Mouse (Mus musculus) forebrain, embryonic 14.5 days (tissue): ENCODE data around the gene Armcx3. TPM values are rescaled to one million over a fixed set of nuclear protein-coding genes. Genes with fewer than 3 reads are reported as not detected.
A peak's percentile ranks its signal among the peaks of the same experiment; 100 is the strongest.
"Not testable (repeated sequence)": the region's sequence is repeated elsewhere in the genome, so short reads cannot be mapped to it uniquely, and the experiment has no call there.

Experiments used
- ATAC-seq: fragments of 200-750 bp; cut with Nextera tagmentation; 2 replicates; pipeline ENCODE4 v1.8.0; 2017; ENCODE audit warnings: mild to moderate bottlenecking, moderate library complexity
- DNase-seq: peaks from one replicate; pipeline ENCODE4 v3.0.0-alpha.2; 2015; ENCODE audit warnings: low spot score
- H3K27ac ChIP-seq: fragments of 300-500 bp; sonication (generic); 2 replicates; pipeline ENCODE4 v1.5.1; 2014; ENCODE audit warnings: low read depth, mild to moderate bottlenecking, control low read depth, low read length, moderate library complexity
- H3K27me3 ChIP-seq: fragments of 300-500 bp; sonication (generic); replicated peaks from 2 replicates; pipeline ENCODE4 v1.6.1; 2014; ENCODE audit warnings: low read length, control low read depth, mixed read lengths; ENCODE audit not compliant: control insufficient read depth, insufficient read depth
- H3K36me3 ChIP-seq: fragments of 300-500 bp; sonication (generic); 2 replicates; pipeline ENCODE4 v1.6.1; 2014; ENCODE audit warnings: low read length, control low read depth; ENCODE audit not compliant: control insufficient read depth, insufficient read depth
- H3K4me1 ChIP-seq: fragments of 300-500 bp; sonication (generic); 2 replicates; pipeline ENCODE4 v1.6.1; 2014; ENCODE audit warnings: antibody characterized with exemption, low read length, control low read depth; ENCODE audit not compliant: control insufficient read depth, insufficient read depth
- H3K4me2 ChIP-seq: fragments of 300-500 bp; sonication (generic); 2 replicates; pipeline ENCODE4 v1.6.1; 2014; ENCODE audit warnings: mild to moderate bottlenecking, control low read depth, low read length
- H3K4me3 ChIP-seq: fragments of 300-500 bp; sonication (generic); 2 replicates; pipeline ENCODE4 v1.5.1; 2014; ENCODE audit warnings: low read depth, low read length, control low read depth
- H3K9ac ChIP-seq: fragments of 300-500 bp; sonication (generic); 2 replicates; pipeline ENCODE4 v1.6.1; 2014; ENCODE audit warnings: mild to moderate bottlenecking, low read length, control low read depth, moderate library complexity
- H3K9me3 ChIP-seq: fragments of 300-500 bp; sonication (generic); replicated peaks from 2 replicates; pipeline ENCODE4 v1.6.1; 2016; ENCODE audit warnings: low read length, control low read depth, mixed read lengths; ENCODE audit not compliant: control insufficient read depth
- WGBS: fragments of 180-500 bp; shearing (Covaris S2); extraction: QIAGEN DNeasy Blood & Tissue Kit; methylation state at CpG from one replicate; pipeline ENCODE4 v1.1.7; 2014; 5-methylcytosine and 5-hydroxymethylcytosine counted together
- polyA plus RNA-seq: library from polyadenylated mRNA; unstranded; fragments of >200 nt; fragmentation: Nextera tagmentation; extraction: Ambion mirVana; gene quantifications from 2 replicates; pipeline ENCODE4 v1.2.1, GENCODE M21; 2014

The Armcx3 gene
- polyA plus RNA-seq, 1 experiment from 2014 or later: 70.3 TPM

DNA sequence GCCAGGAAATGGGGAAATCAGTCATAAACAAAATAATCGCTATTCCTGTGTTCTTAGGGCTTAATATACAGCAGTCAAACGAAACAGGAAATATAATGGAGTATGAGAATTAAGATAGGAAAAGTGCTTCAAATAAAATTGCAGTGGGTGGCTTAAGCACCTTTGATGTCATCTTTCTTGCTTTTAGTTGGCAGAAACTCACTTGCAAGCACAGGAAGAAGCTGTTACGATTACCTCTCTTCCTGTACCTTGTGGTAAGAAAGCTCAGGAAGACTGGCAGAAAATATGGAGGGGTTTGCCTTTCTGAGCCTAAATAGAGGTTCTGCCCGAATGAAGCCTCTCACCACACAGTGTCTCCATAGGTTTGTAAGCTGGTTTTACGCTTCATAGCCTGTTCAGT lies 14.5 kb upstream of the Armcx3 start:
- no peak overlapping the region for H3K4me2 ChIP-seq
- WGBS: 72% methylated on average over 5 of the region's 5 CpGs
- no peak overlapping the region for H3K9ac ChIP-seq
- H3K4me3 ChIP-seq: no peak overlapping the region
- H3K9me3 ChIP-seq: no peaks in the 10 kb centered on the region
- no peak overlapping the region for H3K27ac ChIP-seq
- DNase-seq (no peak), ATAC-seq (no peak)
- no peaks in the 10 kb centered on the region for H3K4me1 ChIP-seq
- H3K36me3 ChIP-seq: no peaks in the 10 kb centered on the region
- H3K27me3 ChIP-seq: no peaks in the 10 kb centered on the region

DNA sequence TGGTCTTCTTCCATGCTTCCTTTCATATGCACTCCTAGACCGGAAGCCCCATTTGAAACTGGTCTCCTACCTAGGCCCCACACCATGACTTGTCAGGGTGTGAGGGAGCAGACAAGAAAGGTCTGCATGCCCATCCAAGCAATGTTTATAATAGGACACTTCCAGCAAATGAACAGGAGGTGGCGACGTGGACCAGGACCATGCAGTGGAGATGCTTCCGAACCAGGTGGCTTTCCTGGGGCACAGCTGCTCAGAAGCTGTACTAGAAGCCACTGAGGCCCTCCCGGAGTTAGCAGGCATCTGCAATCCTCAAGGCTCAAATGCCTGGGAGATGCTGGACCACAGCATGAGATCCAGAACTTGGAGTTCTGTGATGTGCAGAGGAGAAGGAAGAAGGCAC lies 9.9 kb upstream of the Armcx3 start:
- H3K4me2 ChIP-seq: no peak overlapping the region
- no peak overlapping the region for H3K9ac ChIP-seq
- H3K4me3 ChIP-seq: no peak overlapping the region
- no peak overlapping the region for H3K27ac ChIP-seq
- no peaks in the 10 kb centered on the region for H3K4me1 ChIP-seq
- no peaks in the 10 kb centered on the region for H3K9me3 ChIP-seq
- ATAC-seq (no peak; the same call in 1 of the 2 replicates), DNase-seq (peak; percentile 56)
- H3K27me3 ChIP-seq: no peaks in the 10 kb centered on the region
- no peaks in the 10 kb centered on the region for H3K36me3 ChIP-seq
- 52% methylated on average over 5 of the region's 5 CpGs for WGBS

- H3K27ac ChIP-seq: peak within 1 kb of the TSS; percentile 65
- H3K36me3 ChIP-seq: no peaks in the 10 kb centered on the region
- WGBS: 32% methylated on average over 35 of the region's 36 CpGs
- no peaks in the 10 kb centered on the region for H3K9me3 ChIP-seq
- DNase-seq (peak; percentile 90), ATAC-seq (peak; percentile 96)
- peak within 1 kb of the TSS; percentile 69 for H3K9ac ChIP-seq
- peak within 1 kb of the TSS; percentile 43 for H3K4me3 ChIP-seq
- no peaks in the 10 kb centered on the region for H3K27me3 ChIP-seq
- H3K4me1 ChIP-seq: no peaks in the 10 kb centered on the region
- H3K4me2 ChIP-seq: peak within 1 kb of the TSS; percentile 57
Measured at GRCm38 (mm10) chrX:134750764-134751592, 5.4 kb upstream of the Armcx3 start, which contains the start of gene Armcx6. Armcx6 (minus strand) TSS chrX:134751417.

DNA sequence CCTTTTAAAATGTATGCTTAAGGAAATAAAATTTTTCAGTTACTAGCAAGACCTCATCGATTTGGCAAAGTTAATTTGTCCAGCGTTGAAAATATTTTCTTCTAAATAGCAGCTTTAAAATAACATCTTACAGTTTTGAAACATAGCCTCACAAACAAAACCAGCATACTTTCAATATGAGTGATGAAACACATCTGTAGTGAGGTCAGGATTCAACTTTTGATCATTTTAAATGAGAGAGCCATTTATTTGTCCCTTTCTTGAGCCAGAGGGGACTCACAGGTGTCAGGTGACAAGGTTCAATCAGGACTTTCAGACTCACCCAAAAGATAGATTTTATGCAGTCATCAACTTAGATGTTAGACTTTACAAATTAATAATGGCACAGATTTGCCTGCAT lies 4.5 kb upstream of the Armcx3 start:
- no peaks in the 10 kb centered on the region for H3K9me3 ChIP-seq
- H3K27me3 ChIP-seq: no peaks in the 10 kb centered on the region
- no peaks in the 10 kb centered on the region for H3K4me1 ChIP-seq
- no peak overlapping the region for H3K9ac ChIP-seq
- no peak for ATAC-seq
- DNase-seq: no peak
- no peak overlapping the region for H3K4me2 ChIP-seq
- WGBS: 59% methylated on average over 2 of the region's 2 CpGs
- H3K4me3 ChIP-seq: no peak overlapping the region
- H3K36me3 ChIP-seq: no peaks in the 10 kb centered on the region
- H3K27ac ChIP-seq: no peak overlapping the region

DNA sequence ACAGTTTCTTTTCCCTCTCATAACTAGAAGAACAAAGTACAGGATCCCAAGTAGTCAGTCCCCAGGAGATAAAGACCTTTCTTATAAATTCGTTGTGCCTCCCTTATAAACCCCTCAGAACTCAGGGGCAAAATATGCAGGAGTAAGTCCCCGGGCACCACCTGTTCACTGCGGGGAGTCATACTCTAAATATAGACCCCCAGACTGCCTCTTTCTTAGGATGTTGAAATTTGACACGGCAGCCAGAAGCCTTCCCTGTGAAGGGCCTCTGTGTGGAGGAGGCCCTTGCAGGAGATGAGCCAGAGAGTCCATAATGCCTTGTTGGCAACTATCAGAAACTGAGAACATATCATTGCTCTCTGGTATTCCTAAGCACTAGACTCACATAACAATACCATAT lies 3.8 kb upstream of the Armcx3 start:
- Histone ChIP-seq H3K4me1 (no peaks in the 10 kb centered on the region), H3K4me2 (no peak overlapping the region), H3K9me3 (no peaks in the 10 kb centered on the region), H3K27me3 (no peaks in the 10 kb centered on the region), H3K36me3 (no peaks in the 10 kb centered on the region), H3K9ac (no peak overlapping the region), H3K27ac (no peak overlapping the region), H3K4me3 (no peak overlapping the region)
- ATAC-seq: no peak
- WGBS: 24% methylated on average over 4 of the region's 4 CpGs
- DNase-seq: no peak

DNA sequence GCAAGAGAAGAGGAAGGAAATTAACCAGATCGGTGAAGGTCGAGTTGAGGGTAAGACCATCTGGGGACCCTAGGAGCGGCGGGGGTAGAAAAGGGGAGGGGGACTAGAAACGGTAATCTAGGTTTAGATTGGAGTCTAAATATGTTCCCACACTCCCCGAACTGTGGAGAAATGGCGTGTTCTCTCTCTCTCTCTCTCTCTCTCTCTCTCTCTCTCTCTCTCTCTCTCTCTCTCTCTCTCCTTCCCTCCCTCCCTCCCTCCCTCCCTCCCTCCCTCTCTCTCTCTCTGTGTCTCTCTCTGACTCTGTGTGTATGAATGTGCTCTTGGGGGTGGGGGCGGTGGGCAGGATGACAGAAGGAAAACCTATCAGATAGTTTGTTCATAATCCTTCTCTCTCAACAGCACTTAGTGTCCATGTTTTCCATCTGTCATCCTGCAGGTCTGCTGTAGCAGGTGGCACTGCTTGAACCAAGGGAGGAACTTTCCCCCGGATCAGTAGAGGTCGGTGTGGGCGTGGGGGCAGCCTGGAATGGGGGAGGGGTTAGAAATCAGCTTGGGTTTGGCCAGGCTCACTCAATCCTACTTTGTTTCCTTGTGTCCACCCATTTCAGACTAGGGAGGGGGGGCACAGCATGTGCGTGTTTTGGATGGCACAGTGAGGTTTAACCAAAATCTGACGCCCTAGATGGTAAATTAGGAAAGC lies 1.0 kb downstream of the Armcx3 start:
- Histone ChIP-seq H3K4me3 (peak overlapping the region; percentile 45), H3K27ac (no peak overlapping the region; the same call in 1 of the 2 replicates), H3K27me3 (no peaks in the 10 kb centered on the region), H3K4me1 (no peaks in the 10 kb centered on the region), H3K9ac (peak overlapping the region; percentile 80), H3K36me3 (no peaks in the 10 kb centered on the region), H3K9me3 (no peaks in the 10 kb centered on the region), H3K4me2 (peak overlapping the region; percentile 54)
- DNase-seq: peak; percentile 21
- 0 out of 2 replicates have a peak, but pooled peaks have one; percentile 37 for ATAC-seq
- 35% methylated on average over 13 of the region's 13 CpGs for WGBS

DNA sequence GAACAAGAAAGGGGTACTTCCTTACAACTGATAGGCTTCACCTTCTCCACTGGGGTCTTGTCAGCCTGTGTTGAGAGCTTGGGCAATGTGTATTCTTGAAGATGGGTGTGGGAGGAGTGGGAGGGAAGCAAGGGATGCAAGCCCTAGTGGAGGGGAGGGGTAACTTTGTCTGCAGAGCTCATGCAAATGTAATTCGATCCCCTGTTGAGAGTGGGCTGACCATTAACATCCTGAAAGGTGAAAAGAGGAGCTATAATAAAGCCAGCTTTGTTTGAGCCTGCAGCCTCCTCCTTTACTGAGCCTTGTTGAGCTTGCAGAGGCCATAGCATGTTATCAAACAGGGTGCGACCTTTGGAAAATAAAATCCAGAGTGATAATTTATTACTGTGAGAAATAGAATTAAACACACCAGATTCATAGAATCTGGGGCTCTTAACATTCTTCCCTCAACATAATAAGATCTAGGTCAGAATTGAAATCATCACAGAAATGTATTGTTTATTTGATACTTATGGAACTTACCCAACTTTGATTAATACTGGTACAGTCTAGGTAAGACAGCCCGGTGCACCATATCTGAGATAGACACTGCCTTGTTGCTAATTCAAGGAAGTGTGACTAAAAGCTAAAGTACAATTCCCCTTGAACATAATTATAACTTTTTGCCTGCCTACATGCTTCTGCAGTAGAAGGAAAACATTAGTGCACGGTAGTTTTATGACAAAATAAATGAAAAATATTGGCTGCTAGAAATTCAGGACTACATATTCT lies 7.2 kb downstream of the Armcx3 start:
- WGBS: 39% methylated on average over 4 of the region's 4 CpGs
- not testable (repeated sequence) for H3K9me3 ChIP-seq, DNase-seq, H3K4me2 ChIP-seq, H3K27me3 ChIP-seq, ATAC-seq, H3K4me3 ChIP-seq, H3K4me1 ChIP-seq, H3K9ac ChIP-seq, H3K27ac ChIP-seq, H3K36me3 ChIP-seq

- Histone ChIP-seq H3K9me3 (no peaks in the 10 kb centered on the region), H3K4me3 (no peak overlapping the region), H3K27me3 (no peaks in the 10 kb centered on the region), H3K4me2 (no peak overlapping the region), H3K4me1 (no peaks in the 10 kb centered on the region), H3K27ac (no peak overlapping the region), H3K36me3 (no peaks in the 10 kb centered on the region), H3K9ac (no peak overlapping the region)
- WGBS: 72% methylated on average over 4 of the region's 4 CpGs
- ATAC-seq: no peak
- DNase-seq: no peak
Measured at GRCm38 (mm10) chrX:134787728-134788127, 31.3 kb downstream of the Armcx3 start.
